Mouse (Mus musculus) forebrain, postnatal 0 days (tissue): ENCODE measurements around the gene Neurl2. TPM values are rescaled to one million over a fixed set of nuclear protein-coding genes. Genes with fewer than 3 reads are reported as not detected.
A peak's percentile ranks its signal among the peaks of the same experiment; 100 is the strongest.
"Not testable (repeated sequence)": the region's sequence is repeated elsewhere in the genome, so short reads cannot be mapped to it uniquely, and the experiment has no call there.

Source experiments
- ATAC-seq: fragments of 200-750 bp; cut with Nextera tagmentation; 2 replicates; pipeline ENCODE4 v1.8.0; 2017; ENCODE audit warnings: mild to moderate bottlenecking, moderate library complexity
- DNase-seq: peaks from one replicate; pipeline ENCODE4 v3.0.0-alpha.2; 2015
- H3K27ac ChIP-seq: fragments of 300-500 bp; sonication (generic); 2 replicates; pipeline ENCODE4 v1.5.1; 2014; ENCODE audit warnings: low read depth, mild to moderate bottlenecking, antibody characterized with exemption, low read length, moderate library complexity, mixed read lengths
- H3K27me3 ChIP-seq: fragments of 300-500 bp; sonication (generic); 2 replicates; pipeline ENCODE4 v1.6.1; 2014; ENCODE audit warnings: mild to moderate bottlenecking, low read length, mixed read lengths; ENCODE audit not compliant: insufficient read depth
- H3K36me3 ChIP-seq: fragments of 300-500 bp; sonication (generic); 2 replicates; pipeline ENCODE4 v1.6.1; 2014; ENCODE audit warnings: mild to moderate bottlenecking, moderate library complexity; ENCODE audit not compliant: insufficient read depth
- H3K4me1 ChIP-seq: fragments of 300-500 bp; sonication (generic); 2 replicates; pipeline ENCODE4 v1.6.1; 2014; ENCODE audit warnings: antibody characterized with exemption; ENCODE audit not compliant: insufficient read depth
- H3K4me2 ChIP-seq: fragments of 300-500 bp; sonication (generic); 2 replicates; pipeline ENCODE4 v1.6.1; 2014; ENCODE audit warnings: low read depth, mild to moderate bottlenecking, moderate library complexity
- H3K4me3 ChIP-seq: fragments of 300-500 bp; sonication (generic); 2 replicates; pipeline ENCODE4 v1.5.1; 2014; ENCODE audit warnings: low read depth, low read length, mixed read lengths
- H3K9ac ChIP-seq: fragments of 300-500 bp; sonication (generic); 2 replicates; pipeline ENCODE4 v1.6.1; 2014; ENCODE audit warnings: mild to moderate bottlenecking
- H3K9me3 ChIP-seq: fragments of 300-500 bp; sonication (generic); 2 replicates; pipeline ENCODE4 v1.6.1; 2016; ENCODE audit warnings: low read length
- CTCF ChIP-seq: sonication (generic); IDR thresholded peaks from 2 replicates; pipeline ENCODE4 v1.5.1; 2016; ENCODE audit warnings: antibody characterized with exemption, control low read depth, low read depth
- WGBS: fragments of 180-500 bp; shearing (Covaris S2); extraction: QIAGEN DNeasy Blood & Tissue Kit; methylation state at CpG from one replicate; pipeline ENCODE4 v1.1.7; 2014; 5-methylcytosine and 5-hydroxymethylcytosine counted together
- polyA plus RNA-seq: library from polyadenylated mRNA; unstranded; fragments of >200 nt; fragmentation: Nextera tagmentation; extraction: Ambion mirVana; gene quantifications from 2 replicates; pipeline ENCODE4 v1.2.1, GENCODE M21; 2015
- total RNA-seq: library from RNA; depleted of rRNA; stranded (reverse); fragments of >200 nt; gene quantifications from 2 replicates; pipeline ENCODE4 v1.2.3, GENCODE M21; 2014

The Neurl2 gene
- total and polyA plus RNA-seq, 2 experiments from 2014 or later, result 4.7 to 5.4 TPM

GRCm38 (mm10) chr2:164800252-164801004 is 32.8 kb downstream of the Neurl2 start:
- 88% methylated on average over 13 of the region's 13 CpGs for WGBS
- no peaks in the 10 kb centered on the region for H3K27me3 ChIP-seq
- H3K9me3 ChIP-seq, result no peaks in the 10 kb centered on the region
- H3K27ac ChIP-seq, result no peak overlapping the region
- TF ChIP-seq CTCF, result no peak
- H3K4me1 ChIP-seq, result 0 out of 2 replicates have a peak, but pooled peaks cover 4% of the 10 kb centered on the region
- no peak overlapping the region for H3K9ac ChIP-seq
- H3K4me2 ChIP-seq, result no peak overlapping the region
- no peak overlapping the region for H3K4me3 ChIP-seq
- ATAC-seq (no peak), DNase-seq (no peak)
- H3K36me3 ChIP-seq, result peaks cover 33% of the 10 kb centered on the region

- not testable (repeated sequence) for H3K4me2 ChIP-seq, H3K27ac ChIP-seq, H3K9ac ChIP-seq, H3K4me3 ChIP-seq, H3K4me1 ChIP-seq, H3K27me3 ChIP-seq, ATAC-seq, H3K9me3 ChIP-seq, DNase-seq
- 87% methylated on average over 6 of the region's 6 CpGs for WGBS
- TF ChIP-seq CTCF, result peak; percentile 34; the same call in 1 of the 2 replicates
- peaks cover 43% of the 10 kb centered on the region for H3K36me3 ChIP-seq
Observed at GRCm38 (mm10) chr2:164798554-164798953, 34.7 kb downstream of the Neurl2 start.

- H3K4me2 ChIP-seq, result no peak overlapping the region
- H3K27me3 ChIP-seq, result no peaks in the 10 kb centered on the region
- H3K27ac ChIP-seq, result no peak overlapping the region
- H3K9ac ChIP-seq, result no peak overlapping the region
- no peak for TF ChIP-seq CTCF
- H3K36me3 ChIP-seq, result peaks cover 68% of the 10 kb centered on the region
- no peak overlapping the region for H3K4me3 ChIP-seq
- no peaks in the 10 kb centered on the region for H3K9me3 ChIP-seq
- ATAC-seq (no peak), DNase-seq (no peak)
- 84% methylated on average over 4 of the region's 4 CpGs for whole genome bisulfite sequencing
- H3K4me1 ChIP-seq, result no peaks in the 10 kb centered on the region
Observed at GRCm38 (mm10) chr2:164795868-164796267, 37.4 kb downstream of the Neurl2 start.

- peak; percentile 87 for TF ChIP-seq CTCF
- no peak overlapping the region for H3K4me3 ChIP-seq
- WGBS, result 29% methylated on average over 5 of the region's 5 CpGs
- H3K4me1 ChIP-seq, result no peaks in the 10 kb centered on the region
- H3K36me3 ChIP-seq, result peaks cover 63% of the 10 kb centered on the region
- ATAC-seq (peak; percentile 57), DNase-seq (peak; percentile 88)
- H3K9ac ChIP-seq, result no peak overlapping the region
- H3K27me3 ChIP-seq, result no peaks in the 10 kb centered on the region
- no peak overlapping the region for H3K27ac ChIP-seq
- H3K9me3 ChIP-seq, result no peaks in the 10 kb centered on the region
- no peak overlapping the region for H3K4me2 ChIP-seq
Observed at GRCm38 (mm10) chr2:164794293-164794692, 39.0 kb downstream of the Neurl2 start.

GRCm38 (mm10) chr2:164793772-164794171 is 39.5 kb downstream of the Neurl2 start:
- 98% methylated on average over 2 of the region's 2 CpGs for WGBS
- H3K27me3 ChIP-seq, result no peaks in the 10 kb centered on the region
- no peak overlapping the region for H3K4me3 ChIP-seq
- DNase-seq (no peak), ATAC-seq (peak; percentile 42; the same call in 1 of the 2 replicates)
- H3K36me3 ChIP-seq, result peaks cover 62% of the 10 kb centered on the region
- no peaks in the 10 kb centered on the region for H3K4me1 ChIP-seq
- no peak for TF ChIP-seq CTCF
- H3K4me2 ChIP-seq, result no peak overlapping the region
- H3K9ac ChIP-seq, result no peak overlapping the region
- no peak overlapping the region for H3K27ac ChIP-seq
- H3K9me3 ChIP-seq, result no peaks in the 10 kb centered on the region

- Histone ChIP-seq H3K27ac (no peak overlapping the region), H3K4me1 (no peaks in the 10 kb centered on the region), H3K36me3 (peaks cover 62% of the 10 kb centered on the region), H3K4me3 (no peak overlapping the region), H3K4me2 (no peak overlapping the region), H3K9me3 (no peaks in the 10 kb centered on the region), H3K9ac (no peak overlapping the region), H3K27me3 (no peaks in the 10 kb centered on the region)
- ATAC-seq (peak; percentile 15; the same call in 1 of the 2 replicates), DNase-seq (no peak)
- peak; percentile 73 for TF ChIP-seq CTCF
- 81% methylated on average over 3 of the region's 3 CpGs for WGBS
Observed at GRCm38 (mm10) chr2:164793236-164793635, 40.0 kb downstream of the Neurl2 start.

GRCm38 (mm10) chr2:164792400-164793190 is 40.7 kb downstream of the Neurl2 start:
- Histone ChIP-seq H3K9ac (no peak overlapping the region), H3K27me3 (no peaks in the 10 kb centered on the region), H3K4me3 (no peak overlapping the region), H3K4me1 (no peaks in the 10 kb centered on the region), H3K27ac (no peak overlapping the region), H3K36me3 (peaks cover 58% of the 10 kb centered on the region), H3K9me3 (no peaks in the 10 kb centered on the region), H3K4me2 (no peak overlapping the region)
- no peak for DNase-seq
- TF ChIP-seq CTCF, result no peak
- ATAC-seq, result no peak
- 93% methylated on average over 12 of the region's 12 CpGs for WGBS
